Mouse (Mus musculus): ENCODE measurements around the gene Gimap4.

- no peak for TF ChIP-seq CTCF (IDR thresholded peaks at IDR 0.05; ENCODE audit: extremely low read depth, insufficient read depth, low read length)
- no peak for TF ChIP-seq POLR2A (IDR thresholded peaks at IDR 0.05; ENCODE audit: extremely low read depth, insufficient read depth, low read length)
These were observed 49.3 kb downstream of the Gimap4 start for GRCm38 (mm10) chr6:48733660-48734059.
